Mouse (Mus musculus) midbrain, embryonic 11.5 days (tissue): ENCODE data around the gene Phf13. TPM values are rescaled to one million over a fixed set of nuclear protein-coding genes. Genes with fewer than 3 reads are reported as not detected.

ENCODE experiments used
- ATAC-seq: fragments of 200-750 bp; cut with Nextera tagmentation; 2 replicates; pipeline ENCODE4 v1.8.0; 2017; ENCODE audit warnings: moderate TSS enrichment, moderate library complexity; ENCODE audit not compliant: low FRiP score
- DNase-seq: peaks from one replicate; pipeline ENCODE4 v3.0.0; 2015; ENCODE audit warnings: low spot score; ENCODE audit errors: missing footprints
- H3K27ac ChIP-seq: fragments of 300-500 bp; sonication (generic); 2 replicates; pipeline ENCODE4 v1.5.1; 2014; ENCODE audit warnings: low read depth, low read length
- H3K27me3 ChIP-seq: fragments of 300-500 bp; sonication (generic); 2 replicates; pipeline ENCODE4 v1.6.1; 2014; ENCODE audit warnings: mild to moderate bottlenecking, low read length, moderate library complexity, mixed read lengths; ENCODE audit not compliant: control insufficient read depth, insufficient read depth
- H3K36me3 ChIP-seq: fragments of 300-500 bp; sonication (generic); 2 replicates; pipeline ENCODE4 v1.6.1; 2014; ENCODE audit warnings: mild to moderate bottlenecking, low read length, moderate library complexity, mixed read lengths; ENCODE audit not compliant: control insufficient read depth, insufficient read depth
- H3K4me1 ChIP-seq: fragments of 300-500 bp; sonication (generic); 2 replicates; pipeline ENCODE4 v1.6.1; 2014; ENCODE audit warnings: low read length; ENCODE audit not compliant: control insufficient read depth, insufficient read depth
- H3K4me2 ChIP-seq: fragments of 300-500 bp; sonication (generic); 2 replicates; pipeline ENCODE4 v1.6.1; 2014; ENCODE audit warnings: mild to moderate bottlenecking, moderate library complexity
- H3K4me3 ChIP-seq: fragments of 300-500 bp; sonication (generic); 2 replicates; pipeline ENCODE4 v1.5.1; 2014; ENCODE audit warnings: low read depth, low read length
- H3K9ac ChIP-seq: fragments of 300-500 bp; sonication (generic); 2 replicates; pipeline ENCODE4 v1.6.1; 2014; ENCODE audit warnings: low read length
- H3K9me3 ChIP-seq: fragments of 300-500 bp; sonication (generic); 2 replicates; pipeline ENCODE4 v1.6.1; 2016; ENCODE audit warnings: low read length; ENCODE audit not compliant: control insufficient read depth
- WGBS: fragments of 180-500 bp; shearing (Covaris S2); extraction: QIAGEN DNeasy Blood & Tissue Kit; methylation state at CpG from one replicate; pipeline ENCODE4 v1.1.7; 2014; 5-methylcytosine and 5-hydroxymethylcytosine counted together
- polyA plus RNA-seq: library from polyadenylated mRNA; unstranded; fragments of >200 nt; fragmentation: Nextera tagmentation; extraction: Ambion mirVana; gene quantifications from 2 replicates; pipeline ENCODE4 v1.2.1, GENCODE M21; 2014

Gene Phf13
- polyA plus RNA-seq, 1 experiment from 2014 or later: 22.9 TPM

DNA sequence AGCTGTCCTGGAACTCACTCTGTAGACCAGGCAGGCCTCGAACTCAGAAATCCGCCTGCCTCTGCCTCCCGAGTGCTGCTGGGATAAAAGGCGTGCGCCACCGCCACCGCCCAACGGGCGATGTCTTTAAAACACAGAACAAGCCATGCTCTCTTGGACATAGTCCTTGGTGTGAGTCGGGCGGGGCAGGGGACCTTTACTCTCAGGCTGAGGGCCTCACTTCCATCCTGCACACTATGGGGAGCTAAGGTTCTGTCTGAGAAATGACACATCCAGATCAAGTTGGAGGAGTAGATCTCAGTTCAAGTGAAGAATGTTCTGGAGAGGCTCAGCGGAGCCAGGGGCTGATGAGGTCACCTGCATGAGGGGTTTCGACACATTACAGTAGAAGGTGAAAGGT is 36.9 kb upstream of the Phf13 start:
- Histone ChIP-seq H3K9ac (no peak overlapping the region), H3K4me3 (no peak overlapping the region), H3K27ac (no peak overlapping the region), H3K9me3 (no peaks in the 10 kb centered on the region), H3K4me1 (peaks cover 6% of the 10 kb centered on the region; the same call in 1 of the 2 replicates), H3K36me3 (no peaks in the 10 kb centered on the region), H3K27me3 (no peaks in the 10 kb centered on the region), H3K4me2 (no peak overlapping the region)
- DNase-seq: no peak
- WGBS: 90% methylated on average over 13 of the region's 13 CpGs
- ATAC-seq: no peak

GRCm38 (mm10) chr4:152029997-152030396 is 33.9 kb upstream of the Phf13 start:
- no peak for ATAC-seq
- H3K36me3 ChIP-seq: no peaks in the 10 kb centered on the region
- no peak for DNase-seq
- 71% methylated on average over 4 of the region's 4 CpGs for WGBS
- H3K27ac ChIP-seq: no peak overlapping the region
- H3K4me3 ChIP-seq: no peak overlapping the region
- no peaks in the 10 kb centered on the region for H3K9me3 ChIP-seq
- no peak overlapping the region for H3K9ac ChIP-seq
- H3K4me1 ChIP-seq: peaks cover 23% of the 10 kb centered on the region
- H3K4me2 ChIP-seq: no peak overlapping the region
- H3K27me3 ChIP-seq: no peaks in the 10 kb centered on the region

- WGBS: 38% methylated on average over 5 of the region's 5 CpGs
- DNase-seq (peak; percentile 76), ATAC-seq (no peak)
- Histone ChIP-seq H3K36me3 (0 out of 2 replicates have a peak, but pooled peaks cover under 1% of the 10 kb centered on the region), H3K9me3 (no peaks in the 10 kb centered on the region), H3K9ac (no peak overlapping the region), H3K27me3 (no peaks in the 10 kb centered on the region), H3K4me2 (no peak overlapping the region), H3K4me3 (no peak overlapping the region), H3K4me1 (peaks cover 23% of the 10 kb centered on the region), H3K27ac (no peak overlapping the region)
Observed at GRCm38 (mm10) chr4:152029087-152029486, 33.0 kb upstream of the Phf13 start.

GRCm38 (mm10) chr4:152028456-152028855 is 32.4 kb upstream of the Phf13 start:
- Histone ChIP-seq H3K4me3 (peak overlapping the region; percentile 74), H3K27me3 (no peaks in the 10 kb centered on the region), H3K9me3 (no peaks in the 10 kb centered on the region), H3K36me3 (peaks cover 3% of the 10 kb centered on the region; the same call in 1 of the 2 replicates), H3K9ac (peak overlapping the region; percentile 61), H3K4me2 (peak overlapping the region; percentile 97), H3K27ac (no peak overlapping the region), H3K4me1 (peaks cover 23% of the 10 kb centered on the region)
- WGBS: 69% methylated on average over 15 of the region's 15 CpGs
- ATAC-seq (no peak), DNase-seq (no peak)

DNA sequence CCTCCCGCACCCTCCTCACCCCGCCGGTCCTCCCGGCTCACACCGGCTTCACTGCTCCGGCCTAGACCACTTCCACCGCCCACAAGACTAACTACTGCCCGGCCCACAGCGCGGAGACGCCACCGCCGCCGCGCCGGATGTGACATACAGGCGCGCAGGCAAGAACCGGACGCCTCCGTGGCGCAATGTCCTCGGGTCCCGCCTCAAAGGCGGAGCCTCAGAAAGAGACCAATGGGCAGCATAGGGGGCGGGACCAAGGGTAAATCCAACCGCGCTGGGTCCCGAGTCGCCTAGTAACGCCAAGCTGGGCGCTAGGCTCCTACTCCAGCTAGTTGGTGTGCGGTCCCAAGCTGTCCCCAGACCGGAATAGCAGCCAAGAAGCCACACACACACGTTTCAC is 31.5 kb upstream of the Phf13 start, which contains the start of gene Zbtb48:
Gene Zbtb48 (minus strand): TSS at position 148 of the 400 bp plus-strand sequence.
- peaks cover 3% of the 10 kb centered on the region; the same call in 1 of the 2 replicates for H3K36me3 ChIP-seq
- under 1% methylated on average over 35 of the region's 35 CpGs for WGBS
- peaks cover 23% of the 10 kb centered on the region for H3K4me1 ChIP-seq
- ATAC-seq (peak; percentile 98), DNase-seq (peak; percentile 98)
- H3K27ac ChIP-seq: no peak within 1 kb of the TSS
- peak within 1 kb of the TSS; percentile 74 for H3K4me3 ChIP-seq
- H3K4me2 ChIP-seq: peak within 1 kb of the TSS; percentile 97
- H3K9ac ChIP-seq: peak within 1 kb of the TSS; percentile 76
- H3K9me3 ChIP-seq: no peaks in the 10 kb centered on the region
- no peaks in the 10 kb centered on the region for H3K27me3 ChIP-seq

DNA sequence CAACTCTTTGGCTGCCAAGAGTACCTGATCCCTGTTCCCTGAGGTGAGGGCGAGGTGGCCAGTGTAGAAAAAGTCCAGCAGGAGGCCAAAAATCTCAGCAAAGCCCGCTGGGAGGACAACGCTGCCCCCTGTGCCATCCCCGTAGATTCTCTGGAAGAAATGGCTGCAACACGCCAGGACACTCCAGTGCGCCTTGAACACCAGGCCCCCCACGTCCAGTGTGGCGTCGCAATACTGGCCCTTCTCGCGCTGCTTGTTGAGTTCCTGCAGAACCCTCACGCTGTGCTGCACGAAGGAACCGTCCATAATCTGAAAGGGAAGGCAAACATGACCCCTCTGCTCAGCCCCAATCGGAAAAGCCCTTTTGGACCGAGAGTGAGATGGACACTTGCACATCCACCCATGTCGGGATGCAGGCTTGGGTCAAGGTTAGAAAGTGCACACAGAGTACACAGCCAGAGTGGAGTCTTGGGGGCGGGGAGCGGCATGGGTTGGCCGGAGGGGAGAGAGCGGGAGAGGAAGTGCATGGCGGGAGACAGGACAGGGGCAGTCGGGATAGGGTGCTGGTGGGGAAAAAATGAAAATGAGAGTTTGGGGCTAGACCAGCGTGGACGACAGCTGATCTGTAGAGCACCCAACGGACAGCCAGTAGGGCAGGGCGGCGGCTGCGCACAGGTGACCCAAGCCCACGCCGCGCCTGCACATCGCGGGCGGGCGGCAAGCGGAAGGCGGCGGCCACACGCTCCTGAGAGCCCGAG is 30.9 kb upstream of the Phf13 start:
- H3K4me2 ChIP-seq: peak overlapping the region; percentile 97
- peak overlapping the region; percentile 76 for H3K9ac ChIP-seq
- DNase-seq (peak; percentile 84), ATAC-seq (peak; percentile 67)
- H3K4me1 ChIP-seq: peaks cover 23% of the 10 kb centered on the region
- H3K27ac ChIP-seq: no peak overlapping the region
- WGBS: 2% methylated on average over 40 of the region's 41 CpGs
- peak overlapping the region; percentile 74 for H3K4me3 ChIP-seq
- H3K36me3 ChIP-seq: peaks cover 6% of the 10 kb centered on the region; the same call in 1 of the 2 replicates
- H3K27me3 ChIP-seq: no peaks in the 10 kb centered on the region
- no peaks in the 10 kb centered on the region for H3K9me3 ChIP-seq

- Histone ChIP-seq H3K9ac (no peak overlapping the region), H3K27ac (no peak overlapping the region)
- WGBS: 93% methylated on average over 11 of the region's 11 CpGs
Observed at GRCm38 (mm10) chr4:152024525-152024924, 28.5 kb upstream of the Phf13 start.

DNA sequence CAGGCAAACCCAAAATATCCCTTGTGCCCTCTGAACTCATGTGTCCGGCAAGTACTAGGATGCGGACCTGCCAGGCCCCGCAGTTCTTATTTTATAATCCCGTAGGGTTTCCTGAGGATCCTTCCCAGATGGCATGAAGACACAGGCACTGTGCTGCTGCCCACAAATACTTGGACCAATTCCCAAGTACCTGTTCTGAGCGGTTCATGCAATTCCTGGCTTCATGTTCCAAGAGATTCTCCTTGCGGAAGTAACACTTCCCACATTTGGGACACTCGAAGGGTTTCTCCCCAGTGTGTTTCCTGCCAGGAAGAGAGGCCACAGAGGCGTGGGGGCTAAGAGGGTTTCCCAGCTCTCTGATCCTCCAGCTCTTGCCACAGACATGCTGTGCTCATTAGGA is 26.4 kb upstream of the Phf13 start:
- H3K9ac ChIP-seq: no peak overlapping the region
- ATAC-seq (no peak), DNase-seq (no peak)
- peaks cover 16% of the 10 kb centered on the region for H3K4me1 ChIP-seq
- no peak overlapping the region for H3K4me3 ChIP-seq
- peaks cover 23% of the 10 kb centered on the region for H3K36me3 ChIP-seq
- 93% methylated on average over 8 of the region's 8 CpGs for WGBS
- H3K27me3 ChIP-seq: no peaks in the 10 kb centered on the region
- no peak overlapping the region for H3K4me2 ChIP-seq
- no peaks in the 10 kb centered on the region for H3K9me3 ChIP-seq
- no peak overlapping the region for H3K27ac ChIP-seq

More at GRCm38 (mm10) chr4:152024525-152024924, 28.5 kb upstream of the Phf13 start:
- ATAC-seq (no peak), DNase-seq (no peak)
- Histone ChIP-seq H3K27me3 (no peaks in the 10 kb centered on the region), H3K4me2 (no peak overlapping the region), H3K36me3 (peaks cover 21% of the 10 kb centered on the region), H3K9me3 (no peaks in the 10 kb centered on the region), H3K4me1 (peaks cover 23% of the 10 kb centered on the region), H3K4me3 (no peak overlapping the region)

GRCm38 (mm10) chr4:152021568-152022097 is 25.6 kb upstream of the Phf13 start:
- Histone ChIP-seq H3K4me1 (peaks cover 12% of the 10 kb centered on the region), H3K36me3 (peaks cover 23% of the 10 kb centered on the region), H3K9me3 (no peaks in the 10 kb centered on the region), H3K4me3 (no peak overlapping the region), H3K4me2 (no peak overlapping the region), H3K9ac (no peak overlapping the region), H3K27me3 (no peaks in the 10 kb centered on the region), H3K27ac (no peak overlapping the region)
- DNase-seq: no peak
- WGBS: 77% methylated on average over 12 of the region's 12 CpGs
- no peak for ATAC-seq
